Mouse (Mus musculus) heart, postnatal 0 days (tissue): ENCODE data around the gene Gm12166. TPM values are rescaled to one million over a fixed set of nuclear protein-coding genes. Genes with fewer than 3 reads are reported as not detected.
A peak's percentile ranks its signal among the peaks of the same experiment; 100 is the strongest.

Source experiments
- ATAC-seq: fragments of 200-750 bp; cut with Nextera tagmentation; 2 replicates; pipeline ENCODE4 v1.8.0; 2017; ENCODE audit warnings: low read depth, moderate number of reproducible peaks, moderate library complexity; ENCODE audit not compliant: insufficient read depth
- DNase-seq: peaks from one replicate; pipeline ENCODE4 v3.0.0-alpha.2; 2016; ENCODE audit warnings: low spot score
- H3K27ac ChIP-seq: fragments of 300-500 bp; sonication (generic); 2 replicates; pipeline ENCODE4 v1.5.1; 2014; ENCODE audit warnings: low read depth, mild to moderate bottlenecking
- H3K27me3 ChIP-seq: fragments of 300-500 bp; sonication (generic); 2 replicates; pipeline ENCODE4 v1.6.1; 2014; ENCODE audit warnings: low read length, mixed read lengths; ENCODE audit not compliant: control insufficient read depth, insufficient read depth
- H3K36me3 ChIP-seq: fragments of 300-500 bp; sonication (generic); replicated peaks from 2 replicates; pipeline ENCODE4 v1.6.1; 2014; ENCODE audit warnings: low read length, mixed read lengths; ENCODE audit not compliant: control insufficient read depth, insufficient read depth
- H3K4me1 ChIP-seq: fragments of 300-500 bp; sonication (generic); 2 replicates; pipeline ENCODE4 v1.6.1; 2014; ENCODE audit warnings: antibody characterized with exemption; ENCODE audit not compliant: control insufficient read depth, insufficient read depth
- H3K4me2 ChIP-seq: fragments of 300-500 bp; sonication (generic); 2 replicates; pipeline ENCODE4 v1.6.1; 2014; ENCODE audit warnings: low read depth, mild to moderate bottlenecking, low read length, moderate library complexity
- H3K4me3 ChIP-seq: fragments of 300-500 bp; sonication (generic); 2 replicates; pipeline ENCODE4 v1.5.1; 2014; ENCODE audit warnings: low read depth, low read length
- H3K9ac ChIP-seq: fragments of 300-500 bp; sonication (generic); replicated peaks from 2 replicates; pipeline ENCODE4 v1.6.1; 2014; ENCODE audit warnings: low read depth, low read length, mixed read lengths
- H3K9me3 ChIP-seq: fragments of 300-500 bp; sonication (generic); replicated peaks from 2 replicates; pipeline ENCODE4 v1.6.1; 2016; ENCODE audit warnings: low read length; ENCODE audit not compliant: control insufficient read depth
- CTCF ChIP-seq: IDR thresholded peaks from 2 replicates; pipeline ENCODE4 v1.5.1; 2016; ENCODE audit warnings: antibody characterized with exemption, control low read depth, low read depth
- EP300 ChIP-seq: IDR thresholded peaks from 2 replicates; pipeline ENCODE4 v1.6.1; 2016; ENCODE audit warnings: antibody characterized with exemption, low read depth
- WGBS: fragments of 180-500 bp; shearing (Covaris S2); extraction: QIAGEN DNeasy Blood & Tissue Kit; methylation state at CpG from one replicate; pipeline ENCODE4 v1.1.7; 2014; 5-methylcytosine and 5-hydroxymethylcytosine counted together
- polyA plus RNA-seq: library from polyadenylated mRNA; unstranded; fragments of >200 nt; fragmentation: Nextera tagmentation; extraction: Ambion mirVana; gene quantifications from 2 replicates; pipeline ENCODE4 v1.2.1, GENCODE M21; 2015
- total RNA-seq: library from RNA; depleted of rRNA; stranded (reverse); fragments of >200 nt; gene quantifications from 2 replicates; pipeline ENCODE4 v1.2.3, GENCODE M21; 2014; ENCODE audit warnings: low replicate concordance

Gene Gm12166
- total and polyA plus RNA-seq, 2 experiments from 2014 or later, result 1.8 to 3.9 TPM

DNA sequence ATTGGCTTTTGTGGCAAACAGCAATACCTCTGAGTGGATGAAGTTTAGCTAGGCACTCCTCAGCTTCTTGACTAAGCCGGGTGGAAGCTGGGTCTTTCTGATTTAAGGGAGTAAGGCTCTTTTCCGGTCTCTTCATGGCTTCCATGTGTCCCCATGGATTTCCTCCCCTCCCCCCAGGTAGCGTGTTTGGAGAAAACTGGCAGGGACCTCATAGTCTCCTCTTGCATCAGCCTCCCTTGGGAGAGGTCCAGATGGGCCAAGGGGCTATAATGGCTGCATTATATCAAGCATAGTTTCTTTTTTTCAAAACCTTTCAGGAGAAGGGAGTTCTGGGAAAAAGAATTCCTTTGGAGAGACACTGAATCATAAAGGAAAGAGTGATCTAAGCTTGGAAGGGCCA is 32.4 kb upstream of the Gm12166 start:
- Histone ChIP-seq H3K9ac (no peak overlapping the region), H3K9me3 (no peaks in the 10 kb centered on the region), H3K4me2 (no peak overlapping the region), H3K27ac (peak overlapping the region; percentile 86), H3K27me3 (no peaks in the 10 kb centered on the region), H3K4me1 (peaks cover 87% of the 10 kb centered on the region), H3K36me3 (peaks cover 17% of the 10 kb centered on the region), H3K4me3 (no peak overlapping the region)
- 58% methylated on average over 3 of the region's 3 CpGs for WGBS
- no peak for DNase-seq
- TF ChIP-seq CTCF (no peak), EP300 (peak; percentile 52; the same call in 1 of the 2 replicates)
- 0 out of 2 replicates have a peak, but pooled peaks have one; percentile 20 for ATAC-seq

DNA sequence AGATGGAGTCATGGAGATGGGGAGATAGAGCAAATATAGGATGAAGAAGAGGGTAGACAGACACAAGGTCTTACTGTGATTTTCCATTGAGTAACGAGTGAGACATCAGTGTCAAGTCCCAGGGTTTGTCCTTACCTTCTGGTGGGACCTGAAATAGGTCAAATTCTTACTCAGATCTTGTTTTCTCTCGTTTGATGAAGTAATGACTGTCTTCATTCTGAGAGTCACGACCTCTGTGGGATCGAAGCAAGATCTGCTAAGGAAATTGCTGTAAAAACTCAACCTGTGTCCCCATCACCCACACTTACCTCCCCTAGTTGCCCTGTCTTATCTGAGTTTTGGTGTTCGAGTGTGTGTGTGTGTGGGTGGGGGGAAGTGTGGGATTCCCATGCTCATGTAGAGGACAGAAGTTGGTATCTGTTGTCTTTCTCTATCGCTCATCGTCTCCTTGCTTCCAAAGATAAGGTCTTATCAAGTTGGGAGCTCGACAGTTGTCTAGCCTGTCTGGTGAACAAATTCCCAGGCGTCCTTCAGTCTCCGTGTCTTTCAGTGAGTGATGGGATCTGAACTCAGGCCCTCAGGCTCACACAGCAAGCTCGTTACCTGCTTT is 31.8 kb upstream of the Gm12166 start:
- peaks cover 81% of the 10 kb centered on the region for H3K4me1 ChIP-seq
- no peak overlapping the region for H3K9ac ChIP-seq
- H3K4me2 ChIP-seq, result no peak overlapping the region
- peaks cover 19% of the 10 kb centered on the region for H3K36me3 ChIP-seq
- ATAC-seq (no peak), DNase-seq (no peak)
- 46% methylated on average over 11 of the region's 11 CpGs for WGBS
- no peaks in the 10 kb centered on the region for H3K9me3 ChIP-seq
- peak overlapping the region; percentile 86 for H3K27ac ChIP-seq
- no peak for TF ChIP-seq CTCF
- no peak for TF ChIP-seq EP300
- H3K27me3 ChIP-seq, result no peaks in the 10 kb centered on the region
- H3K4me3 ChIP-seq, result no peak overlapping the region

DNA sequence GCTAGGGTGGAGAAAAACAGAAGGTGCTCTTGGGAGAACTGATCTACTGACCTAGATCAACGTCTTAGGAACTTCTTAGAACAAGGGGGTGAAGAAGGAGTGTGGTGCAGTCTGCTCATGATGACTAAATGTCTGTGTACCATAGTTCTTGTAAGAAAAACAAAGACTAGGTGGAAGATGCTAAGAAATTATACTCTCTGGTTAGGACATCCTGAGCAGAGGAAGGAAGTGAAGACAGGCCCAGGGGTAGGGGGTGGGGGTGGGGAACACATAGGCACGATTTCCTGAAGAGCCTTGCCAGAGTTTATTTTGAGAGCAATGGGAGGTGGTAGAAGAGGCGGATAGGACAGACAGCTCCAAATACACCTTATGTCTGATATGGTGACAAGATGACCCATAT is 31.3 kb upstream of the Gm12166 start:
- H3K27ac ChIP-seq, result peak overlapping the region; percentile 86
- DNase-seq, result no peak
- TF ChIP-seq EP300 (no peak), CTCF (no peak)
- H3K4me1 ChIP-seq, result peaks cover 76% of the 10 kb centered on the region
- H3K36me3 ChIP-seq, result peaks cover 24% of the 10 kb centered on the region
- WGBS, result 37% methylated on average over 3 of the region's 3 CpGs
- ATAC-seq, result no peak
- H3K9ac ChIP-seq, result no peak overlapping the region
- no peaks in the 10 kb centered on the region for H3K9me3 ChIP-seq
- no peak overlapping the region for H3K4me3 ChIP-seq
- no peaks in the 10 kb centered on the region for H3K27me3 ChIP-seq
- H3K4me2 ChIP-seq, result no peak overlapping the region

DNA sequence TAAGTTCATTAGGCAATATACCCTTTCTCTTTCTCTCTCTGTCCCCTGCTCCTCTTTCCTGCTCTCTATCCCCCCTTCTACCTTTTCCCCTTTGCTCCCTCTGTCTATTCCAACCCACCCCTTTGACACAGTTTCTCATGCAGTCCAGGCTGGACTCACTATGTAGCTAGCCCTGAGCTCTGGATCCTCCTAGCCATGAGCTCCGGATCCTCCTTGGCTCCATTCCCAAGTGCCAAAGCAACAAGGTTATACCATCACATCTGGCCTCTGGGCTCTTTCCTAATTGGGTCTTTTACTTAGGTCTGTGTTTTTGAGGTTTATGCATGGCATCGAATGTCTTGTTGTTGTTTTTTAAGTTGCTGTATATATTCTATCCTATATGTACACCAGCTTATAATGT is 29.0 kb upstream of the Gm12166 start:
- Histone ChIP-seq H3K36me3 (peaks cover 36% of the 10 kb centered on the region), H3K4me1 (peaks cover 58% of the 10 kb centered on the region), H3K4me3 (no peak overlapping the region), H3K9ac (no peak overlapping the region), H3K27me3 (no peaks in the 10 kb centered on the region), H3K9me3 (no peaks in the 10 kb centered on the region), H3K4me2 (no peak overlapping the region), H3K27ac (peak overlapping the region; percentile 64)
- DNase-seq (no peak), ATAC-seq (no peak)
- no peak for TF ChIP-seq EP300
- TF ChIP-seq CTCF, result no peak
- WGBS, result 55% methylated on average over 2 of the region's 2 CpGs

DNA sequence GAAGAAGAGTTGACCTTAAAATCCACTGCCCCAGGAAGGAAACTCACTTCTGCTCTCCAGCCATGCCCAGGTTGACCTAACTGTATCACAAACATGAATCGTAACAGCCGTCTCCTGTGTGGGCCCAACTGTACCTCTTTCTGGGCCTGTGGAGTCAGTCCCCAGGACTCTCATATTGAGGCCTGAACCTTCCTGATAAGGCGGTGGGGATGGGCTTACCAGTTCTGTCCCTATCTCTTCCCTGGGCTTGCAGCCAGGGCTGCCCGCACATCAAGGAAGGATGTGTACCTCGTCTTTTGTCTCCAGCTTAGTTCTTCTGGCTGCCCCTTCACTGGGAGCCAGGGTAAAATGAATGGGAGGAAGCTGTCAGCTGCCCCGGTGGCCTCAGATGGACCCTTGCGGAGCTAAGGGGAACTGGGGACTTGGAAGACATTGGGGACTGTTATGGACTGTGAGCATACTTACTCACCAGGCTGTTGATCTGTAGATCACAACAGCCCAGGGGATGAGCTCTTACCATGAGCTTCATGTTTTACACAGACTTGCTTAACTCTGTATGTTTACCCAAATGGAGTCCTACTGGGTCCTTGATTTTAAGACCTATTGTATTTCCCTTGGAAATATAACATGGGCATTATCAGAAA is 25.7 kb upstream of the Gm12166 start:
- 0 out of 2 replicates have a peak, but pooled peaks have one; percentile 9 for ATAC-seq
- TF ChIP-seq EP300 (peak; percentile 58; the same call in 1 of the 2 replicates), CTCF (0 out of 2 replicates have a peak, but pooled peaks have one; percentile 1)
- H3K4me1 ChIP-seq, result peaks cover 51% of the 10 kb centered on the region

More for the DNA sequence above, 25.7 kb upstream of the Gm12166 start:
- H3K27ac ChIP-seq, result peak overlapping the region; percentile 44
- H3K9ac ChIP-seq, result no peak overlapping the region
- H3K27me3 ChIP-seq, result no peaks in the 10 kb centered on the region
- WGBS, result 43% methylated on average over 7 of the region's 7 CpGs
- H3K36me3 ChIP-seq, result peaks cover 43% of the 10 kb centered on the region
- H3K9me3 ChIP-seq, result no peaks in the 10 kb centered on the region
- no peak overlapping the region for H3K4me3 ChIP-seq
- no peak overlapping the region for H3K4me2 ChIP-seq
- DNase-seq, result no peak
